Mouse (Mus musculus) C2C12 (cell line): Measurements from ENCODE around the gene Pard3b. TPM values are rescaled to one million over a fixed set of nuclear protein-coding genes. Genes with fewer than 3 reads are reported as not detected.

Experiments
- H3K27me3 ChIP-seq: one replicate; pipeline ENCODE4 v1.6.1; 2011; ENCODE audit not compliant: control insufficient read depth, insufficient read depth, insufficient read length
- H3K36me3 ChIP-seq: one replicate; pipeline ENCODE4 v1.6.1; 2011; ENCODE audit not compliant: control insufficient read depth, insufficient read depth
- H3K4me3 ChIP-seq: one replicate; pipeline ENCODE4 v1.5.1; 2011; ENCODE audit warnings: mild to moderate bottlenecking, control low read depth; ENCODE audit not compliant: poor library complexity, insufficient read depth, severe bottlenecking
- H3K79me2 ChIP-seq: one replicate; pipeline ENCODE4 v1.6.1; 2011; ENCODE audit not compliant: control insufficient read depth, insufficient read depth
- H3K79me3 ChIP-seq: one replicate; pipeline ENCODE4 v1.6.1; 2011; ENCODE audit warnings: low read depth, control low read depth
- H3ac ChIP-seq: one replicate; pipeline ENCODE3; 2011; ENCODE audit warnings: low read depth; ENCODE audit not compliant: control insufficient read depth, insufficient read length
- CEBPB ChIP-seq: IDR thresholded peaks from one replicate; pipeline ENCODE4 v1.6.1; 2011; ENCODE audit warnings: low read depth, mild to moderate bottlenecking, control low read depth, moderate library complexity
- CTCF ChIP-seq: IDR thresholded peaks from one replicate; pipeline ENCODE4 v1.5.1; 2011; ENCODE audit not compliant: control insufficient read depth, insufficient read depth, insufficient read length
- FOSL1 ChIP-seq: IDR thresholded peaks from one replicate; pipeline ENCODE4 v1.8.0; 2011; ENCODE audit warnings: mild to moderate bottlenecking, low read length; ENCODE audit not compliant: poor library complexity, insufficient read depth, severe bottlenecking
- MAX ChIP-seq: IDR thresholded peaks from one replicate; pipeline ENCODE4 v1.6.1; 2011; ENCODE audit warnings: mild to moderate bottlenecking, control low read depth
- MYOD1 ChIP-seq: IDR thresholded peaks from one replicate; pipeline ENCODE4 v1.6.1; 2011; ENCODE audit warnings: low read depth; ENCODE audit not compliant: control insufficient read depth, insufficient read length
- MYOG ChIP-seq: IDR thresholded peaks from one replicate; pipeline ENCODE4 v1.6.1; 2011; ENCODE audit not compliant: control insufficient read depth, insufficient read length; ENCODE audit errors: extremely low read depth
- USF1 ChIP-seq: IDR thresholded peaks from one replicate; pipeline ENCODE4 v1.6.1; 2011; ENCODE audit warnings: low read depth, mild to moderate bottlenecking, control low read depth, moderate library complexity
- polyA plus RNA-seq: library from polyadenylated mRNA; unstranded; fragments of >200 nt; fragmentation: generic; extraction: Trizol; gene quantifications from one replicate; pipeline ENCODE4 v1.2.1, GENCODE M21; 2012; ENCODE audit warnings: missing spikeins

Gene Pard3b
- polyA plus RNA-seq, 1 experiment = 0.20 TPM

- Histone ChIP-seq H3ac (no peak overlapping the region), H3K36me3 (no peaks in the 10 kb centered on the region), H3K79me3 (no peaks in the 10 kb centered on the region), H3K4me3 (no peak overlapping the region), H3K79me2 (no peaks in the 10 kb centered on the region), H3K27me3 (no peaks in the 10 kb centered on the region)
- TF ChIP-seq MAX (no peak), CTCF (no peak), MYOG (no peak)
Observed at GRCm38 (mm10) chr1:61729654-61730053, 91.0 kb downstream of the Pard3b start.

DNA sequence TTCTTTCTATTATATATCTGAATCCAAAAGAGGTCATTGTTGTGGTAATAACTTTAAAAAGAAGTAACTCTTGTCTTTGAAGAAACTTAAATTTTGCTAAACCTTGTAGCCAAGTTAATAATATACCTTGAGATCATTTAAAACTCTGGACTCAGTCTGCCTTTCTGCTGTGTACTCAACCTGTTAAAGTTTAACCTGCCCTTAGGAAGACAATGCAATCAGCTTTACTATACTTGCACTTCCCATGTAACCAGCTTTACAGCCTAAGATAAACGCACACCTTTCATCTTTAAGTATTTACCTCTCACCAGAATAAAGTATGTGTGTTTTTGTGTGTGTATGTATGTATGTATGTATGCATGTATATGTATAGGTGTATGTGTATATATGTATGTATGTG is 97.9 kb downstream of the Pard3b start:
- Histone ChIP-seq H3ac (no peak overlapping the region), H3K36me3 (no peaks in the 10 kb centered on the region), H3K27me3 (no peaks in the 10 kb centered on the region), H3K79me2 (no peaks in the 10 kb centered on the region), H3K4me3 (no peak overlapping the region), H3K79me3 (no peaks in the 10 kb centered on the region)
- TF ChIP-seq USF1 = no peak
- no peak for TF ChIP-seq MYOG
- no peak for TF ChIP-seq MAX
- TF ChIP-seq FOSL1 = no peak
- no peak for TF ChIP-seq CTCF
- no peak for TF ChIP-seq CEBPB
- TF ChIP-seq MYOD1 = no peak

DNA sequence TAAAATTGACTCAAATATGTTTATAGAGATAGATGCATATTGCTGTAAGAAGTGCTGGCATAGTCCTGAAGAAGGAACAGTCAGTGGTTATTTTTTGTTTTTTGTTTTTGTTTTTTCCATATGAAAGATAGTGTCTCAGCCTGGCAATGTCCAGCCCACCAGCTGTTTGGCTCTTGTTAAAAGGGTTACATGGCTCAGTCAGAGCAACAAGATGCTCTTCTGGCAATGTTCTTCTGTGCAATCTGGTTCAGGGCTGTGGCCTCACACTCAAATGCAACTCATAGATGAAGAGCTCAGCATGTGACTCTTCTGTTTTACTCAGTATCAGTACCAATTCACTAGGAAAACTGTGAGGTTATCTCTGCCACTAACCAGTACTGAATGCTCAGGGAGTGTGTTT is 104.2 kb downstream of the Pard3b start:
- Histone ChIP-seq H3K79me3 (no peaks in the 10 kb centered on the region), H3K4me3 (no peak overlapping the region), H3K36me3 (no peaks in the 10 kb centered on the region), H3ac (no peak overlapping the region), H3K27me3 (no peaks in the 10 kb centered on the region), H3K79me2 (no peaks in the 10 kb centered on the region)
- TF ChIP-seq CEBPB = no peak
- TF ChIP-seq MYOD1 = no peak
- no peak for TF ChIP-seq MYOG
- TF ChIP-seq MAX = no peak
- no peak for TF ChIP-seq USF1
- TF ChIP-seq CTCF = no peak
- no peak for TF ChIP-seq FOSL1

DNA sequence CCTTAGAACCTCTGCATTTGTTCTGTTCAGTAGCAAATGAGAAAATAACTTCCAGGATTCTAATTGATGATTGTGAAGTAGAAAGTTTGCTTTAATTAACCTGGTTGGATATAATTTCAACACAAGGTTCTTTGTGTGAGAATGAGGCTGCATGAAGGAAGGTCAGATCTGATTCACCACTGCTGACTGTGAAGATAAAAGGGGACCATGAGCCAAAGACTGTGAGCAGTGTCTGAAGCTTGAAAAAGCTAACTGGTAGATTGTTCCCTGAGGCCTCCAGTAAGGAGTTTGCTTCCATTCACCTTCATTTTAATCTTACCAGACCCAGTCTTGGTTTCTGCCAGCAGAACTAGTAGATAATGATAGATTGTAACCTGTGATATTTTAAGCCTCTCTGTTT is 108.9 kb downstream of the Pard3b start:
- TF ChIP-seq FOSL1 (no peak), USF1 (no peak), MYOG (no peak), CEBPB (no peak), CTCF (no peak), MYOD1 (no peak), MAX (no peak)
- H3ac ChIP-seq = no peak overlapping the region

GRCm38 (mm10) chr1:61751008-61751407 is 112.4 kb downstream of the Pard3b start:
- Histone ChIP-seq H3K79me3 (no peaks in the 10 kb centered on the region), H3K4me3 (no peak overlapping the region), H3ac (no peak overlapping the region), H3K27me3 (no peaks in the 10 kb centered on the region), H3K36me3 (no peaks in the 10 kb centered on the region), H3K79me2 (no peaks in the 10 kb centered on the region)
- TF ChIP-seq USF1 (no peak), CEBPB (no peak), MYOD1 (no peak), FOSL1 (no peak), MAX (no peak), MYOG (no peak), CTCF (no peak)

More for the DNA sequence above, 108.9 kb downstream of the Pard3b start:
- no peaks in the 10 kb centered on the region for H3K27me3 ChIP-seq
- H3K79me3 ChIP-seq = no peaks in the 10 kb centered on the region
- no peaks in the 10 kb centered on the region for H3K79me2 ChIP-seq
- H3K36me3 ChIP-seq = no peaks in the 10 kb centered on the region
- H3K4me3 ChIP-seq = no peak overlapping the region

- TF ChIP-seq MAX (no peak), MYOG (no peak)
- Histone ChIP-seq H3K4me3 (no peak overlapping the region), H3K79me3 (no peaks in the 10 kb centered on the region), H3K79me2 (no peaks in the 10 kb centered on the region), H3K27me3 (no peaks in the 10 kb centered on the region), H3ac (no peak overlapping the region), H3K36me3 (no peaks in the 10 kb centered on the region)
Observed at GRCm38 (mm10) chr1:61756771-61757170, 118.1 kb downstream of the Pard3b start.
